Mouse (Mus musculus): ENCODE measurements at regions not wholly inside any gene's neighbourhood (a gene's known extent, or its start where the extent isn't known, plus 50 kb on each side); places are given as distances from the start of the nearest gene placed in this dataset.
"Not testable (repeated sequence)": the region's sequence is repeated elsewhere in the genome, so short reads cannot be mapped to it uniquely, and the experiment has no call there.

- no peak for DNase-seq
Observed at GRCm38 (mm10) chr14:86599511-86599910, 541.5 kb downstream of the Diaph3 start.

- DNase-seq: no peak
Observed at GRCm38 (mm10) chr14:86588525-86588924, 552.5 kb downstream of the Diaph3 start.

GRCm38 (mm10) chr14:86585959-86586358 lies 555.1 kb downstream of the Diaph3 start:
- DNase-seq: not testable (repeated sequence)

- peak; percentile 43 for DNase-seq
Observed at GRCm38 (mm10) chr14:86562728-86563127, 578.3 kb downstream of the Diaph3 start.

GRCm38 (mm10) chr14:86537992-86538391 lies 603.0 kb downstream of the Diaph3 start:
- no peak for DNase-seq

GRCm38 (mm10) chr14:86536341-86537027 lies 604.6 kb downstream of the Diaph3 start:
- DNase-seq: no peak

GRCm38 (mm10) chr14:86510408-86510807 lies 630.6 kb downstream of the Diaph3 start:
- DNase-seq: no peak

GRCm38 (mm10) chr14:86509686-86510085 lies 631.3 kb downstream of the Diaph3 start:
- DNase-seq: no peak

GRCm38 (mm10) chr14:86506286-86506685 lies 634.7 kb downstream of the Diaph3 start:
- DNase-seq: no peak

GRCm38 (mm10) chr14:86490826-86491225 lies 650.2 kb downstream of the Diaph3 start:
- DNase-seq: no peak

GRCm38 (mm10) chr14:86489872-86490631 lies 651.0 kb downstream of the Diaph3 start:
- DNase-seq: peak; percentile 11

GRCm38 (mm10) chr14:86489044-86489816 lies 651.8 kb downstream of the Diaph3 start:
- DNase-seq: peak; percentile 45

GRCm38 (mm10) chr14:86487285-86487897 lies 653.6 kb downstream of the Diaph3 start:
- DNase-seq: no peak

- peak; percentile 14 for DNase-seq
Observed at GRCm38 (mm10) chr14:86484247-86484646, 656.8 kb downstream of the Diaph3 start.

- DNase-seq: no peak
Observed at GRCm38 (mm10) chr14:86473604-86474003, 667.4 kb downstream of the Diaph3 start.

GRCm38 (mm10) chr14:86470462-86470861 lies 670.6 kb downstream of the Diaph3 start:
- DNase-seq: no peak

GRCm38 (mm10) chr14:86467886-86468463 lies 673.1 kb downstream of the Diaph3 start:
- no peak for DNase-seq

GRCm38 (mm10) chr14:86463388-86463787 lies 677.6 kb downstream of the Diaph3 start:
- DNase-seq: no peak

GRCm38 (mm10) chr14:86453142-86453541 lies 687.9 kb downstream of the Diaph3 start:
- no peak for DNase-seq

- DNase-seq: no peak
Observed at GRCm38 (mm10) chr14:86450616-86451015, 690.4 kb downstream of the Diaph3 start.

GRCm38 (mm10) chr14:86445139-86445538 lies 695.9 kb downstream of the Diaph3 start:
- DNase-seq: no peak
